Comparison of ENCODE assay signal across 9 mouse cellular contexts in genomic region chr16:45098886-45099210, GRCm38 (mm10). TPM values are rescaled to one million over a fixed set of nuclear protein-coding genes. Genes with fewer than 3 reads are reported as not detected.
DNase-seq lines count a peak whose midpoint lies in the region; ATAC-seq and TF ChIP-seq lines count a peak whose summit lies in the region.
"Had no signal": no experiment of that assay in that cellular context is flagged by ENCODE, and none has a peak within 500 bp of the region (broad histone marks: within the 10 kb centered on the region; RNA-seq: fewer than 3 reads in every experiment).

No protein-coding gene starts in this region.

- no peaks in the 10 kb centered on the region for H3K9me3 ChIP-seq in hindbrain, embryonic 16.5 days (ENCODE audit: control insufficient read depth, low read length)
- H3K9me3 ChIP-seq in hindbrain, embryonic 10.5 days = no peaks in the 10 kb centered on the region
- no peaks in the 10 kb centered on the region for H3K9me3 ChIP-seq in CH12.LX (replicated peaks; ENCODE audit: low read length)
- H3K9me3 ChIP-seq in intestine, postnatal 0 days (ENCODE audit: control insufficient read depth) = no peaks in the 10 kb centered on the region

- H3K36me3 ChIP-seq in hindbrain, embryonic 16.5 days (ENCODE audit: control insufficient read depth, insufficient read depth, low read length) = no peaks in the 10 kb centered on the region
- H3K36me3 ChIP-seq in hindbrain, embryonic 10.5 days = no peaks in the 10 kb centered on the region
- no peaks in the 10 kb centered on the region for H3K36me3 ChIP-seq in CH12.LX (replicated peaks in 1 of 2; ENCODE audit: control insufficient read depth in 1 of 2, insufficient read depth in 1 of 2, low read length in 1 of 2)
- H3K36me3 ChIP-seq in intestine, postnatal 0 days (ENCODE audit: control insufficient read depth, insufficient read depth) = no peaks in the 10 kb centered on the region

- no peaks in the 10 kb centered on the region for H3K27me3 ChIP-seq in hindbrain, embryonic 16.5 days (replicated peaks; ENCODE audit: control insufficient read depth, insufficient read depth, low read length)
- no peaks in the 10 kb centered on the region for H3K27me3 ChIP-seq in hindbrain, embryonic 10.5 days (ENCODE audit: insufficient read depth, poor library complexity, severe bottlenecking)
- no peaks in the 10 kb centered on the region for H3K27me3 ChIP-seq in CH12.LX (replicated peaks)
- no peaks in the 10 kb centered on the region for H3K27me3 ChIP-seq in intestine, postnatal 0 days (replicated peaks; ENCODE audit: control insufficient read depth, insufficient read depth, low read length)

- in situ Hi-C loops in CH12.LX (cut with MboI; ENCODE audit: low pct_ligation_motif_present, low pct_unique_long_range_greater_than_20kb, low sequenced_read_pairs) = loop anchor here (5.0 to 25.0 kb wide), 2 partner anchors 43 to 612 kb away; no protein-coding TSS in a partner anchor

- H3K4me2 ChIP-seq in hindbrain, embryonic 16.5 days (ENCODE audit: low read length) = peak overlapping the region; percentile 6; the same call in 1 of the 2 replicates
- H3K4me2 ChIP-seq in CH12.LX (ENCODE audit: insufficient read depth, low read depth, poor library complexity, severe bottlenecking) = 0 out of 2 replicates have a peak overlapping the region, but pooled peaks have one; percentile 10
- peak overlapping the region; percentile 38; the same call in 1 of the 2 replicates for H3K4me2 ChIP-seq in intestine, postnatal 0 days (replicated peaks; ENCODE audit: low read depth)

- no peak for TF ChIP-seq CTCF in CH12.LX (conservative IDR thresholded peaks at IDR 0.05 in 1 of 2, IDR thresholded peaks at IDR 0.05 in 1 of 2; ENCODE audit: low read depth in 2 of 2, low read length in 2 of 2)
- no peak for TF ChIP-seq CTCF in brain, embryonic 14.5 days (IDR thresholded peaks at IDR 0.05; ENCODE audit: borderline replicate concordance, extremely low read depth, insufficient read depth, insufficient read length)
- TF ChIP-seq CTCF in intestine, postnatal 0 days (IDR thresholded peaks at IDR 0.05; ENCODE audit: low read depth) = no peak

- no peak for TF ChIP-seq EP300 in CH12.LX (IDR thresholded peaks at IDR 0.05; ENCODE audit: low read length)

- no peak overlapping the region for H3K27ac ChIP-seq in hindbrain, embryonic 16.5 days (ENCODE audit: low read depth, low read length)
- H3K27ac ChIP-seq in hindbrain, embryonic 10.5 days = no peak overlapping the region
- H3K27ac ChIP-seq in CH12.LX (ENCODE audit: insufficient read depth, low read depth) = no peak overlapping the region
- no peak overlapping the region for H3K27ac ChIP-seq in intestine, postnatal 0 days (ENCODE audit: low read depth, low read length)

- no peak overlapping the region for H3K4me3 ChIP-seq in hindbrain, embryonic 16.5 days (ENCODE audit: low read length)
- no peak overlapping the region for H3K4me3 ChIP-seq in hindbrain, embryonic 10.5 days
- H3K4me3 ChIP-seq in CH12.LX (replicated peaks in 1 of 3; ENCODE audit: low read depth in 2 of 3, low read length in 2 of 3, poor library complexity in 1 of 3) = peak overlapping the region in 1 of 3 experiments; percentile 4
- H3K4me3 ChIP-seq in intestine, postnatal 0 days (ENCODE audit: low read depth, low read length) = no peak overlapping the region

- peaks cover 5% of the 10 kb centered on the region; the same call in 1 of the 2 replicates for H3K4me1 ChIP-seq in hindbrain, embryonic 16.5 days (ENCODE audit: control insufficient read depth, insufficient read depth, low read depth, low read length)
- H3K4me1 ChIP-seq in hindbrain, embryonic 10.5 days (replicated peaks) = peaks cover 6% of the 10 kb centered on the region
- peaks cover 0 to 14% of the 10 kb centered on the region in 2 experiments; a peak in 3 of 4 replicates for H3K4me1 ChIP-seq in CH12.LX (ENCODE audit: control insufficient read depth in 1 of 2, insufficient read depth in 2 of 2)
- H3K4me1 ChIP-seq in intestine, postnatal 0 days (replicated peaks; ENCODE audit: control insufficient read depth, insufficient read depth, low read length) = no peaks in the 10 kb centered on the region

- no peak overlapping the region for H3K9ac ChIP-seq in hindbrain, embryonic 16.5 days (ENCODE audit: low read depth, low read length)
- no peak overlapping the region for H3K9ac ChIP-seq in CH12.LX (ENCODE audit: insufficient read depth, low read depth)
- H3K9ac ChIP-seq in intestine, postnatal 0 days (ENCODE audit: low read depth, low read length) = no peak overlapping the region

- TF ChIP-seq RAD21 in CH12.LX (IDR thresholded peaks at IDR 0.05; ENCODE audit: low read depth, low read length) = no peak

- TF ChIP-seq POLR2A in CH12.LX (IDR thresholded peaks at IDR 0.05; ENCODE audit: low read depth, low read length) = no peak
- no peak for TF ChIP-seq POLR2A in brain, embryonic 14.5 days (IDR thresholded peaks at IDR 0.05; ENCODE audit: borderline replicate concordance, extremely low read depth, insufficient read depth, insufficient read length, poor library complexity, severe bottlenecking)

- H3K79me2 ChIP-seq in CH12.LX (replicated peaks; ENCODE audit: control insufficient read depth, extremely low read depth, insufficient read depth, poor library complexity, severe bottlenecking) = no peaks in the 10 kb centered on the region

- no peak for DNase-seq in hindbrain, embryonic 10.5 days (ENCODE audit: low spot score)
- DNase-seq in CH12.LX (ENCODE audit: extremely low read depth) = no peak
- DNase-seq in brain, embryonic 14.5 days (ENCODE audit: low read depth) = peak; percentile 69
- no peak for DNase-seq in adrenal gland, adult 18-20 months (ENCODE audit: low spot score in 2 of 2)
- no peak for DNase-seq in spleen, postnatal 14 days (ENCODE audit: low spot score in 2 of 2)
- DNase-seq: cerebellum, adult 8-10 months; kidney, adult 18-20 months had no signal

- 56% methylated on average over 6 of the region's 6 CpGs for WGBS in hindbrain, embryonic 16.5 days
- WGBS in hindbrain, embryonic 10.5 days = 77% methylated on average over 6 of the region's 6 CpGs
- WGBS in intestine, postnatal 0 days = 73% methylated on average over 6 of the region's 6 CpGs

- ATAC-seq in hindbrain, embryonic 16.5 days = no peak
- no peak for ATAC-seq in intestine, postnatal 0 days

- dilution Hi-C loops in CH12.LX (cut with MboI; ENCODE audit: extremely low pct_ligation_motif_present, extremely low pct_unique_long_range_greater_than_20kb, low sequenced_read_pairs) = no loop called here

TF ChIP-seq in CH12.LX, 34 proteins besides CTCF, POLR2A, EP300 and RAD21:
- TF ChIP-seq MYC (IDR thresholded peaks at IDR 0.05; ENCODE audit: low read depth, low read length) = no peak
- TF ChIP-seq PAX5 (IDR thresholded peaks at IDR 0.05; ENCODE audit: low read length) = no peak
- no peak for TF ChIP-seq CHD2 (IDR thresholded peaks at IDR 0.05; ENCODE audit: low read length)
- no peak for TF ChIP-seq POLR2AphosphoS2 (IDR thresholded peaks at IDR 0.05; ENCODE audit: low read depth, low read length)
- TF ChIP-seq IRF4 (IDR thresholded peaks at IDR 0.05; ENCODE audit: low read depth, low read length) = no peak
- TF ChIP-seq USF1 (IDR thresholded peaks at IDR 0.05; ENCODE audit: low read depth, low read length) = no peak
- TF ChIP-seq JUN (IDR thresholded peaks at IDR 0.05; ENCODE audit: insufficient read depth, low read depth, low read length) = no peak

RNA-seq across cellular contexts. Expression of gene Ccdc80, which starts 5.6 kb away (rescaled TPM):
- polyA plus RNA-seq in hindbrain, embryonic 16.5 days (2015; fragmentation: Nextera tagmentation; extraction: Ambion mirVana) = 13.0 and 13.5 TPM in 2 replicates
- polyA plus RNA-seq in hindbrain, embryonic 10.5 days (2016; fragmentation: Nextera tagmentation; extraction: Ambion mirVana) = 25.0 and 26.8 TPM in 2 replicates
- total RNA-seq in CH12.LX (2012; rRNA removed) = 9.5 TPM in 2 replicates
- 2.6 and 3.9 TPM in 2 replicates for total RNA-seq in CH12.LX (2014; rRNA removed)
- 6.1 and 6.6 TPM in 2 replicates for polyA plus RNA-seq in CH12.LX (2012; ENCODE audit: insufficient read length, low read depth)
- 6.7 and 7.0 TPM in 2 replicates for polyA plus RNA-seq in brain, embryonic 14.5 days (2012; rRNA removed)
- polyA plus RNA-seq in intestine, postnatal 0 days (2015; fragmentation: Nextera tagmentation; extraction: Ambion mirVana) = 37.2 and 37.7 TPM in 2 replicates
- 100 to 1,000 TPM in 1 of 2 experiments, 10 to 100 TPM in 1; 24.9 to 124 TPM for total RNA-seq in adrenal gland, adult 18-20 months (2021)

RNA-seq across cellular contexts. Expression of gene Slc35a5, which starts 59.7 kb away (rescaled TPM):
- 38.3 and 39.6 TPM in 2 replicates for polyA plus RNA-seq in hindbrain, embryonic 16.5 days (2015; fragmentation: Nextera tagmentation; extraction: Ambion mirVana)
- polyA plus RNA-seq in hindbrain, embryonic 10.5 days (2016; fragmentation: Nextera tagmentation; extraction: Ambion mirVana) = 14.6 and 16.6 TPM in 2 replicates
- total RNA-seq in CH12.LX (2012; rRNA removed) = 6.1 and 7.4 TPM in 2 replicates
- total RNA-seq in CH12.LX (2014; rRNA removed) = 5.7 and 6.1 TPM in 2 replicates
- 11.8 and 14.8 TPM in 2 replicates for polyA plus RNA-seq in CH12.LX (2012; ENCODE audit: insufficient read length, low read depth)
- polyA plus RNA-seq in brain, embryonic 14.5 days (2012; rRNA removed) = 21.5 and 25.6 TPM in 2 replicates
- 19.9 and 20.4 TPM in 2 replicates for polyA plus RNA-seq in intestine, postnatal 0 days (2015; fragmentation: Nextera tagmentation; extraction: Ambion mirVana)
- total RNA-seq in adrenal gland, adult 18-20 months (2021) = 10 to 100 TPM; 25.6 to 34.0 TPM

RNA-seq across cellular contexts. Expression of gene Atg3, which starts 59.7 kb away (rescaled TPM):
- 49.4 and 54.9 TPM in 2 replicates for polyA plus RNA-seq in hindbrain, embryonic 16.5 days (2015; fragmentation: Nextera tagmentation; extraction: Ambion mirVana)
- polyA plus RNA-seq in hindbrain, embryonic 10.5 days (2016; fragmentation: Nextera tagmentation; extraction: Ambion mirVana) = 36.5 and 36.9 TPM in 2 replicates
- 27.6 and 28.2 TPM in 2 replicates for total RNA-seq in CH12.LX (2012; rRNA removed)
- 43.0 and 46.3 TPM in 2 replicates for total RNA-seq in CH12.LX (2014; rRNA removed)
- polyA plus RNA-seq in CH12.LX (2012; ENCODE audit: insufficient read length, low read depth) = 67.5 and 68.3 TPM in 2 replicates
- polyA plus RNA-seq in brain, embryonic 14.5 days (2012; rRNA removed) = 29.4 and 30.5 TPM in 2 replicates
- polyA plus RNA-seq in intestine, postnatal 0 days (2015; fragmentation: Nextera tagmentation; extraction: Ambion mirVana) = 45.8 and 49.5 TPM in 2 replicates
- total RNA-seq in adrenal gland, adult 18-20 months (2021) = 10 to 100 TPM; 47.4 to 62.3 TPM
